Mouse (Mus musculus) stomach, postnatal 0 days (tissue): ENCODE measurements around the gene Nrde2.

Experiments
- CTCF ChIP-seq: IDR thresholded peaks from 2 replicates; pipeline ENCODE4 v1.5.1; 2016; ENCODE audit warnings: antibody characterized with exemption, low read depth, mild to moderate bottlenecking, moderate library complexity
- EP300 ChIP-seq: optimal IDR thresholded peaks from 2 replicates; pipeline ENCODE3; 2016; ENCODE audit warnings: antibody characterized with exemption

DNA sequence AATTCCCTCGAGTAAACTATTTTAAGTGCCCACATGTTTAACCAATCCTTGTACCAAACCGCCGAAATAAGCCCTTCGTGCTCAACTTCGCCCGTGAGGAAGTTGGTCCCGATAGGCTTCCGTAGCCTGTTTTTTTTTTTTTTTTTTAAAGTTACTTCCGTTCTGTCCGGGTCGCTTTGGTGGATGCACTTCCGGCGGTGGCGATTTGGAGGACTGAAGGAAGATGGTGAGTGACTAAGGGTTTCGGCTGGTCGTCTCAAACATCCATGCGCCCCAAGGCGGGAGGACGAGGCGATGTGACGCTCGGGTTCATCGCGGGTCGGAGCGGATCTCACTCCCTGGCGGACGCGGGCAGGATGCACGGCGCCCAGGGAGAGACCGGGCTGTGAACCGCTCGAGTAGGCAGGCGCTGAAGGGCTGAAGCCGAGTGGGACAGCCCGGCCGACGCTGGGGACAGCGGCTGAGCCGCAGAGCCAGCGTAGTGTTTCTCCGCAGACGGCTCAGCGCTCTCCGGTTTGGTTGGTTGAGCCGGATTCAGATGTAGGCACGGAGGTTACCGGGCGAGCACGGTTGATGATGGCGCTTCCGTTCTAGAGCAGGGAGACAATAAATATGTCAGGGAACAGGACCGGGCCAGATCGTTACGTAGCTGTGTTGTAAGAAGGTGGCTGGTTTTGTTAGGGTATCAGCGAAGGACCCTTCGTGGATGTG is 49.3 kb downstream of the Nrde2 start, which contains the start of gene Psmc1:
- TF ChIP-seq CTCF (no peak), EP300 (no peak)
